Mouse (Mus musculus) erythroblast, adult 5-6 weeks (primary cell): Measurements from ENCODE around the gene Atg4a. TPM values are rescaled to one million over a fixed set of nuclear protein-coding genes. Genes with fewer than 3 reads are reported as not detected.
A peak's percentile ranks its signal among the peaks of the same experiment; 100 is the strongest.

Experiments
- ATAC-seq: replicated peaks from 2 replicates; pipeline ENCODE4 v1.8.0; 2016; ENCODE audit warnings: moderate number of reproducible peaks, mild to moderate bottlenecking, moderate TSS enrichment, inconsistent platforms; ENCODE audit not compliant: poor library complexity, low FRiP score, severe bottlenecking
- total RNA-seq, 2 experiments: library from RNA; stranded (forward) in 1 of 2; stranded (reverse) in 1 of 2; fragments of 150-400 nt in 1 of 2; fragments of 200-764, 138-1000 nt in 1 of 2; gene quantifications; 2 replicates each; pipeline versions ENCODE4 v1.2.3 to v1.2.4; 2015 to 2017; ENCODE audit warnings: low replicate concordance in 2 of 2

The Atg4a gene
- total RNA-seq, 2 experiments from 2014 or later, result 280 to 428 TPM

GRCm38 (mm10) chrX:141156696-141157095 is 200.0 kb downstream of the Atg4a start:
- peak; percentile 45; the same call in 1 of the 2 replicates for ATAC-seq

GRCm38 (mm10) chrX:141157626-141158025 is 200.9 kb downstream of the Atg4a start:
- ATAC-seq, result no peak

GRCm38 (mm10) chrX:141158160-141158559 is 201.5 kb downstream of the Atg4a start:
- no peak for ATAC-seq

GRCm38 (mm10) chrX:141160371-141160770 is 203.7 kb downstream of the Atg4a start:
- no peak for ATAC-seq

- ATAC-seq, result no peak
Measured at GRCm38 (mm10) chrX:141165067-141165466, 208.4 kb downstream of the Atg4a start.

DNA sequence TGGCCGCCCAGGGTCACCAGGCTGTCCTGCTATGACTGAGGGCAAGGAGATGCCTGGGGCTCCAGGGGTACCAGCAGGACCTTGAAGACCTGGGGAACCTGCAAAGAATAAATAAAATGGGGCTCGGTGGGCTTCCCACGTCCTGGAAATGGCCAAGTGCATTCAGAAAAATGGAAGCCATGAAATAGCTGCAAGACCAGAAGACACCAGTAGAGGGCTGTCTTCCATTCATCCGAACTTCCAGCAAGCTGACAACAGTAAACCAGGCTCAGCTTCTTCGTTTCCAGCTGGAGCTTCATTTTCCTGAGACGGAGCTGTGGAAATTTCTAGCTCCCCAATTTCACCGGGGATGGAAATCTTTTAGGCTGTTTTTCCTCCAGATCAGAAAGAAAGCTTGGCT is 218.6 kb downstream of the Atg4a start:
- no peak for ATAC-seq

GRCm38 (mm10) chrX:141195036-141195435 is 238.3 kb downstream of the Atg4a start:
- ATAC-seq, result no peak

- ATAC-seq, result no peak
Measured at GRCm38 (mm10) chrX:141198993-141199392, 242.3 kb downstream of the Atg4a start.

GRCm38 (mm10) chrX:141212802-141213201 is 256.1 kb downstream of the Atg4a start:
- ATAC-seq, result no peak

Other genes with a start within 250 kb of the Atg4a start
- gene Tex13b, start 143.5 kb upstream of the Atg4a start, total RNA-seq (2015; ENCODE audit: low replicate concordance), result not detected in 2 replicates
- not detected in 2 replicates for gene Tex13b, start 143.5 kb upstream of the Atg4a start, total RNA-seq (2017; ENCODE audit: low replicate concordance)
- gene Vsig1, start 49.3 kb upstream of the Atg4a start, total RNA-seq (2015; ENCODE audit: low replicate concordance), result not detected in 2 replicates
- not detected in 2 replicates for gene Vsig1, start 49.3 kb upstream of the Atg4a start, total RNA-seq (2017; ENCODE audit: low replicate concordance)
- 13.6 and 19.4 TPM in 2 replicates for gene Psmd10, start 179 bp upstream of the Atg4a start, total RNA-seq (2015; ENCODE audit: low replicate concordance)
- gene Psmd10, start 179 bp upstream of the Atg4a start, total RNA-seq (2017; ENCODE audit: low replicate concordance), result 13.2 and 17.1 TPM in 2 replicates